Mouse (Mus musculus) MEL (cell line): ENCODE measurements around the gene Daam1. TPM values are rescaled to one million over a fixed set of nuclear protein-coding genes. Genes with fewer than 3 reads are reported as not detected.

Experiments used
- DNase-seq: peaks from one replicate; pipeline ENCODE4 v3.0.0; 2011; ENCODE audit warnings: low read depth, low spot score
- H3K27ac ChIP-seq: 2 replicates; pipeline ENCODE4 v1.5.1; 2012; ENCODE audit warnings: low read depth, mild to moderate bottlenecking, control low read depth, low read length, moderate library complexity; ENCODE audit not compliant: control insufficient read depth
- H3K27me3 ChIP-seq, 2 experiments: fragments of 150-350 bp in 1 of 2; sonication (generic) in 1 of 2; 2 replicates each; pipeline ENCODE4 v1.6.1; 2012; ENCODE audit warnings: low read length in 2 of 2, mild to moderate bottlenecking in 2 of 2, improper control_type of control experiment in 1 of 2, moderate library complexity in 1 of 2; ENCODE audit not compliant: insufficient read depth in 2 of 2, control insufficient read depth in 1 of 2
- H3K36me3 ChIP-seq, 2 experiments: 2 replicates each; pipeline ENCODE4 v1.6.1; 2012 to 2014; ENCODE audit warnings: low read length in 2 of 2, improper control_type of control experiment in 1 of 2, inconsistent platforms in 1 of 2, mild to moderate bottlenecking in 1 of 2; ENCODE audit not compliant: insufficient read depth in 2 of 2, control insufficient read depth in 1 of 2
- H3K4me1 ChIP-seq, 2 experiments: fragments of 150-350 bp in 1 of 2; sonication (generic) in 1 of 2; 2 replicates each; pipeline ENCODE4 v1.6.1; 2012; ENCODE audit warnings: low read length in 2 of 2, improper control_type of control experiment in 1 of 2, mild to moderate bottlenecking in 1 of 2; ENCODE audit not compliant: insufficient read depth in 2 of 2, control insufficient read depth in 1 of 2
- H3K4me3 ChIP-seq, 2 experiments: fragments of 150-350 bp in 1 of 2; sonication (generic) in 1 of 2; 2 replicates each; pipeline ENCODE4 v1.5.1; 2012; ENCODE audit warnings: low read depth in 2 of 2, low read length in 2 of 2, mild to moderate bottlenecking in 2 of 2, moderate library complexity in 2 of 2, control low read depth in 1 of 2, improper control_type of control experiment in 1 of 2; ENCODE audit not compliant: control insufficient read depth in 1 of 2, insufficient read depth in 1 of 2
- H3K79me2 ChIP-seq: 2 replicates; pipeline ENCODE4 v1.6.1; 2012; ENCODE audit warnings: mild to moderate bottlenecking, low read length, moderate library complexity; ENCODE audit not compliant: control insufficient read depth, poor library complexity, insufficient read depth
- H3K9ac ChIP-seq: 2 replicates; pipeline ENCODE4 v1.6.1; 2012; ENCODE audit warnings: low read depth, mild to moderate bottlenecking, control low read depth, low read length, moderate library complexity; ENCODE audit not compliant: control insufficient read depth, poor library complexity, severe bottlenecking
- H3K9me3 ChIP-seq: fragments of 150-350 bp; sonication (generic); replicated peaks from 2 replicates; pipeline ENCODE4 v1.6.1; 2012; ENCODE audit warnings: mild to moderate bottlenecking, low read length, improper control_type of control experiment, moderate library complexity; ENCODE audit not compliant: insufficient read depth
- CHD1 ChIP-seq: IDR thresholded peaks from 2 replicates; pipeline ENCODE4 v1.6.1; 2012; ENCODE audit warnings: low read depth, mild to moderate bottlenecking, inconsistent platforms, low read length, improper control_type of control experiment
- CHD2 ChIP-seq: IDR thresholded peaks from 2 replicates; pipeline ENCODE4 v1.6.1; 2011; ENCODE audit warnings: low read length, improper control_type of control experiment
- CTCF ChIP-seq, 3 experiments: IDR thresholded peaks in 2 of 3; conservative IDR thresholded peaks in 1 of 3; 2 replicates each; pipeline ENCODE4 v1.5.1; 2011 to 2012; ENCODE audit warnings: low read length in 3 of 3, low read depth in 2 of 3, mild to moderate bottlenecking in 2 of 3, improper control_type of control experiment in 1 of 3, inconsistent platforms in 1 of 3, mixed read lengths in 1 of 3, moderate library complexity in 1 of 3; ENCODE audit not compliant: control insufficient read depth in 1 of 3, insufficient read depth in 1 of 3, poor library complexity in 1 of 3, severe bottlenecking in 1 of 3
- ELF1 ChIP-seq: IDR thresholded peaks from 2 replicates; pipeline ENCODE4 v1.6.1; 2014; ENCODE audit warnings: low read depth, mild to moderate bottlenecking, inconsistent platforms, low read length, improper control_type of control experiment, moderate library complexity
- ETS1 ChIP-seq: IDR thresholded peaks from 2 replicates; pipeline ENCODE4 v1.6.1; 2012; ENCODE audit warnings: low read depth, mild to moderate bottlenecking, inconsistent platforms, low read length, improper control_type of control experiment, moderate library complexity
- GABPA ChIP-seq: IDR thresholded peaks from 2 replicates; pipeline ENCODE4 v1.6.1; 2012; ENCODE audit warnings: low read depth, mild to moderate bottlenecking, inconsistent platforms, low read length, improper control_type of control experiment, moderate library complexity
- GATA1 ChIP-seq: IDR thresholded peaks from 2 replicates; pipeline ENCODE4 v1.6.1; 2011; ENCODE audit warnings: low read depth, low read length, improper control_type of control experiment
- HCFC1 ChIP-seq: IDR thresholded peaks from 2 replicates; pipeline ENCODE4 v1.6.1; 2012; ENCODE audit warnings: low read depth, mild to moderate bottlenecking, inconsistent platforms, low read length, improper control_type of control experiment, moderate library complexity
- KAT2A ChIP-seq: conservative IDR thresholded peaks from 2 replicates; pipeline ENCODE4 v1.6.1; 2012; ENCODE audit warnings: low read depth, low read length, improper control_type of control experiment, inconsistent platforms
- MAFK ChIP-seq: IDR thresholded peaks from 2 replicates; pipeline ENCODE4 v1.6.1; 2011; ENCODE audit warnings: low read depth, mild to moderate bottlenecking, low read length, improper control_type of control experiment, borderline replicate concordance
- MAZ ChIP-seq: IDR thresholded peaks from 2 replicates; pipeline ENCODE4 v1.6.1; 2012; ENCODE audit warnings: low read depth, mild to moderate bottlenecking, inconsistent platforms, low read length, improper control_type of control experiment
- MXI1 ChIP-seq: IDR thresholded peaks from 2 replicates; pipeline ENCODE4 v1.6.1; 2011; ENCODE audit warnings: mild to moderate bottlenecking, low read depth, low read length, improper control_type of control experiment
- MYB ChIP-seq: IDR thresholded peaks from 2 replicates; pipeline ENCODE4 v1.6.1; 2011; ENCODE audit warnings: mild to moderate bottlenecking, low read depth, low read length, improper control_type of control experiment
- NELFE ChIP-seq: IDR thresholded peaks from 2 replicates; pipeline ENCODE4 v1.6.1; 2011; ENCODE audit warnings: low read depth, low read length, improper control_type of control experiment
- POLR2A ChIP-seq, 2 experiments: IDR thresholded peaks; 2 replicates each; pipeline ENCODE4 v1.6.1; 2011 to 2012; ENCODE audit warnings: low read length in 2 of 2, mild to moderate bottlenecking in 2 of 2, control low read depth in 1 of 2, improper control_type of control experiment in 1 of 2, low read depth in 1 of 2, moderate library complexity in 1 of 2; ENCODE audit not compliant: control insufficient read depth in 1 of 2, insufficient read depth in 1 of 2, poor library complexity in 1 of 2
- POLR2AphosphoS2 ChIP-seq: IDR thresholded peaks from 2 replicates; pipeline ENCODE4 v1.6.1; 2011; ENCODE audit warnings: low read length, improper control_type of control experiment
- POLR2AphosphoS5 ChIP-seq: IDR thresholded peaks from 2 replicates; pipeline ENCODE4 v1.6.1; 2012; ENCODE audit warnings: low read depth, borderline replicate concordance, mild to moderate bottlenecking, inconsistent platforms, low read length, moderate library complexity, mixed read lengths
- RAD21 ChIP-seq: IDR thresholded peaks from 2 replicates; pipeline ENCODE4 v1.6.1; 2011; ENCODE audit warnings: mild to moderate bottlenecking, low read depth, low read length, improper control_type of control experiment
- RCOR1 ChIP-seq: IDR thresholded peaks from 2 replicates; pipeline ENCODE4 v1.6.1; 2012; ENCODE audit warnings: low read depth, mild to moderate bottlenecking, inconsistent platforms, low read length, improper control_type of control experiment
- SIN3A ChIP-seq: IDR thresholded peaks from 2 replicates; pipeline ENCODE4 v1.6.1; 2012; ENCODE audit warnings: low read length, improper control_type of control experiment, inconsistent platforms
- SMC3 ChIP-seq: IDR thresholded peaks from 2 replicates; pipeline ENCODE4 v1.6.1; 2011; ENCODE audit warnings: low read depth, low read length, improper control_type of control experiment
- TAL1 ChIP-seq: IDR thresholded peaks from 2 replicates; pipeline ENCODE4 v1.6.1; 2012; ENCODE audit warnings: mild to moderate bottlenecking, inconsistent platforms, low read length, moderate library complexity, mixed read lengths
- TBP ChIP-seq: IDR thresholded peaks from 2 replicates; pipeline ENCODE4 v1.8.0; 2011; ENCODE audit warnings: low read depth, low read length, improper control_type of control experiment
- UBTF ChIP-seq: IDR thresholded peaks from 2 replicates; pipeline ENCODE4 v1.6.1; 2012; ENCODE audit warnings: low read depth, mild to moderate bottlenecking, inconsistent platforms, low read length, improper control_type of control experiment, moderate library complexity, borderline replicate concordance; ENCODE audit not compliant: insufficient read depth
- USF1 ChIP-seq: IDR thresholded peaks from 2 replicates; pipeline ENCODE4 v1.6.1; 2014; ENCODE audit warnings: low read depth, mild to moderate bottlenecking, inconsistent platforms, low read length, improper control_type of control experiment, moderate library complexity
- USF2 ChIP-seq, 2 experiments: IDR thresholded peaks; 2 replicates each; pipeline ENCODE4 v1.6.1; 2011 to 2012; ENCODE audit warnings: improper control_type of control experiment in 2 of 2, low read length in 2 of 2, borderline replicate concordance in 1 of 2, inconsistent platforms in 1 of 2, low read depth in 1 of 2, mild to moderate bottlenecking in 1 of 2; ENCODE audit not compliant: insufficient read depth in 1 of 2
- ZC3H11A ChIP-seq: IDR thresholded peaks from 2 replicates; pipeline ENCODE4 v1.6.1; 2012; ENCODE audit warnings: low read depth, mild to moderate bottlenecking, inconsistent platforms, low read length, improper control_type of control experiment
- ZKSCAN1 ChIP-seq: IDR thresholded peaks from 2 replicates; pipeline ENCODE4 v1.6.1; 2012; ENCODE audit warnings: low read depth, mild to moderate bottlenecking, inconsistent platforms, low read length, improper control_type of control experiment, moderate library complexity
- ZNF384 ChIP-seq: IDR thresholded peaks from 2 replicates; pipeline ENCODE4 v1.6.1; 2012; ENCODE audit warnings: low read depth, mild to moderate bottlenecking, inconsistent platforms, low read length, improper control_type of control experiment
- polyA plus RNA-seq, 2 experiments: library from polyadenylated mRNA; stranded (reverse) in 1 of 2; unstranded in 1 of 2; fragments of >175 nt in 1 of 2; fragments of >200 nt in 1 of 2; gene quantifications; 2 replicates each; pipeline versions ENCODE4 v1.2.1 to v1.2.4; 2012; ENCODE audit warnings: low replicate concordance in 2 of 2, low read depth in 1 of 2; ENCODE audit not compliant: insufficient read length in 2 of 2, insufficient read depth in 1 of 2, missing spikeins in 1 of 2
- total RNA-seq: library from RNA; depleted of rRNA; stranded (reverse); fragments of 300-350 nt; gene quantifications from 2 replicates; pipeline ENCODE4 v1.2.3, GENCODE M21; 2012

Gene Daam1
- total and polyA plus RNA-seq, 3 experiments: 9.2 to 12.0 TPM; not detected in 1

GRCm38 (mm10) chr12:71880987-71881386 is 50.1 kb downstream of the Daam1 start:
- Histone ChIP-seq H3K9ac (no peak overlapping the region), H3K27ac (no peak overlapping the region), H3K27me3 (no peaks in the 10 kb centered on the region), H3K4me3 (no peak overlapping the region), H3K9me3 (no peaks in the 10 kb centered on the region), H3K79me2 (no peaks in the 10 kb centered on the region), H3K4me1 (peaks cover 8 to 22% of the 10 kb centered on the region in 2 experiments), H3K36me3 (peaks cover 0 to 18% of the 10 kb centered on the region in 2 experiments; a peak in 3 of 4 replicates)
- no peak for DNase-seq
- no peak for TF ChIP-seq ZKSCAN1
- no peak for TF ChIP-seq CHD1
- TF ChIP-seq HCFC1: no peak
- no peak for TF ChIP-seq MXI1
- no peak for TF ChIP-seq CTCF (IDR thresholded peaks at IDR 0.05 in 2 of 3, conservative IDR thresholded peaks at IDR 0.05 in 1 of 3; ENCODE audit: control insufficient read depth in 1 of 3, insufficient read depth in 1 of 3, low read depth in 2 of 3, low read length in 3 of 3, poor library complexity in 1 of 3, severe bottlenecking in 1 of 3)
- no peak for TF ChIP-seq POLR2AphosphoS2
- no peak for TF ChIP-seq NELFE
- no peak for TF ChIP-seq MAFK
- TF ChIP-seq RAD21: no peak
- TF ChIP-seq POLR2A (IDR thresholded peaks at IDR 0.05; ENCODE audit: control insufficient read depth in 1 of 2, insufficient read depth in 1 of 2, low read depth in 1 of 2, low read length in 2 of 2, poor library complexity in 1 of 2): no peak
- TF ChIP-seq USF2 (IDR thresholded peaks at IDR 0.05; ENCODE audit: borderline replicate concordance in 1 of 2, insufficient read depth in 1 of 2, low read depth in 1 of 2, low read length in 2 of 2): no peak
- TF ChIP-seq ZNF384: no peak
- TF ChIP-seq USF1: no peak
- TF ChIP-seq MAZ: no peak
- no peak for TF ChIP-seq ZC3H11A
- TF ChIP-seq GATA1: no peak
- TF ChIP-seq KAT2A: no peak
- no peak for TF ChIP-seq GABPA
- no peak for TF ChIP-seq SMC3
- no peak for TF ChIP-seq POLR2AphosphoS5

GRCm38 (mm10) chr12:71881477-71881876 is 50.6 kb downstream of the Daam1 start:
- Histone ChIP-seq H3K27me3 (no peaks in the 10 kb centered on the region), H3K9ac (no peak overlapping the region), H3K9me3 (no peaks in the 10 kb centered on the region)
- DNase-seq: no peak
- TF ChIP-seq RAD21 (no peak), POLR2AphosphoS5 (no peak), ETS1 (no peak), KAT2A (no peak), HCFC1 (no peak), UBTF (no peak), ZKSCAN1 (no peak), TAL1 (no peak), POLR2A (IDR thresholded peaks at IDR 0.05; ENCODE audit: control insufficient read depth in 1 of 2, insufficient read depth in 1 of 2, low read depth in 1 of 2, low read length in 2 of 2, poor library complexity in 1 of 2) (no peak), ELF1 (no peak), CHD2 (no peak), RCOR1 (no peak), MXI1 (no peak), GABPA (no peak), MYB (no peak), SIN3A (no peak), USF2 (IDR thresholded peaks at IDR 0.05; ENCODE audit: borderline replicate concordance in 1 of 2, insufficient read depth in 1 of 2, low read depth in 1 of 2, low read length in 2 of 2) (no peak), TBP (no peak)
- TF ChIP-seq, all 39 proteins: peak for 0
- H3K4me1 ChIP-seq: peaks cover 8 to 22% of the 10 kb centered on the region in 2 experiments
- no peak overlapping the region for H3K4me3 ChIP-seq
- H3K79me2 ChIP-seq: no peaks in the 10 kb centered on the region
- no peak overlapping the region for H3K27ac ChIP-seq
- peaks cover 0 to 18% of the 10 kb centered on the region in 2 experiments; a peak in 3 of 4 replicates for H3K36me3 ChIP-seq
